Mouse (Mus musculus) lung, adult 2 months (tissue): ENCODE data around the gene Paxbp1.
"Not testable (repeated sequence)": the region's sequence is repeated elsewhere in the genome, so short reads cannot be mapped to it uniquely, and the experiment has no call there.

ENCODE experiments used
- CTCF ChIP-seq: fragments of 200-500 bp; IDR thresholded peaks from 2 replicates; pipeline ENCODE4 v1.5.1; 2011; ENCODE audit warnings: mild to moderate bottlenecking, low read length, control low read depth; ENCODE audit not compliant: insufficient read depth
- POLR2A ChIP-seq: fragments of 200-500 bp; IDR thresholded peaks from 2 replicates; pipeline ENCODE4 v1.6.1; 2011; ENCODE audit warnings: low read depth, mild to moderate bottlenecking, control low read depth, low read length, borderline replicate concordance; ENCODE audit errors: extremely low read depth

DNA sequence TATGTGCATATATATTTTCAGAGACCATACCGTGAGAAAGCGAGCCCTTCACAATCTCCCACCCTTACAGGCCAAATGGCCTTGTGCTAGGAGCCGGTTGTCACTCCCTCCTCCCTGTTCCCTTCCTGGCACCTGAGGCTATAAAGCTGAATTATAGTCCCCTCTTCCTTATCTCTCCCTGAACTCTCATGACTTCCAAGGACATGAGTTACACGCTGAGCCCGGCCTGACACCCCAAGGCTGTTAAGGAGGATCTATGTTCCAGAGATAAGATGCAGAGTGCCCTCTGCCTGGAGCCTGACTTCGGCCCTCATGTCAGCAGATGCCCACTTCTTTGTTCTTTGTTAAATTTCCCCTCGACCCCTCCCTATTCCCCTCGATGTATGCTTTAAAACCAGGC is 31.1 kb upstream of the Paxbp1 start:
- TF ChIP-seq CTCF, POLR2A: not testable (repeated sequence)
